Mouse (Mus musculus) heart, adult 2 months (tissue): ENCODE results near the gene Gcg. TPM values are rescaled to one million over a fixed set of nuclear protein-coding genes. Genes with fewer than 3 reads are reported as not detected.

Experiments used
- DNase-seq, 2 experiments: peaks; one replicate each; pipeline ENCODE4 v3.0.0; 2021
- H3K27ac ChIP-seq: fragments of 200-600 bp; 2 replicates; pipeline ENCODE4 v1.8.1; 2022
- H3K27me3 ChIP-seq: fragments of 200-500 bp; 2 replicates; pipeline ENCODE4 v1.6.1; 2012; ENCODE audit warnings: mild to moderate bottlenecking, low read length, inconsistent platforms, mixed read lengths; ENCODE audit not compliant: control insufficient read depth, insufficient read depth
- H3K36me3 ChIP-seq: fragments of 200-500 bp; 2 replicates; pipeline ENCODE4 v1.6.1; 2012; ENCODE audit warnings: low read length, inconsistent platforms; ENCODE audit not compliant: control insufficient read depth, insufficient read depth
- H3K4me1 ChIP-seq: fragments of 200-500 bp; 2 replicates; pipeline ENCODE4 v1.6.1; 2011; ENCODE audit warnings: low read length; ENCODE audit not compliant: control insufficient read depth, insufficient read depth
- H3K4me3 ChIP-seq: fragments of 200-600 bp; 2 replicates; pipeline ENCODE4 v1.8.1; 2022
- H3K79me2 ChIP-seq: fragments of 200-500 bp; replicated peaks from 2 replicates; pipeline ENCODE4 v1.6.1; 2012; ENCODE audit warnings: mild to moderate bottlenecking, inconsistent platforms, low read length, moderate library complexity, mixed read lengths; ENCODE audit not compliant: control insufficient read depth, insufficient read depth
- H3K9ac ChIP-seq: fragments of 200-500 bp; 2 replicates; pipeline ENCODE4 v1.6.1; 2012; ENCODE audit warnings: low read depth, mild to moderate bottlenecking, control low read depth, inconsistent platforms, low read length, mixed read lengths
- CTCF ChIP-seq: fragments of 200-600 bp; IDR thresholded peaks from 2 replicates; pipeline ENCODE4 v1.8.1; 2022; ENCODE audit warnings: antibody characterized with exemption, mild to moderate bottlenecking, moderate library complexity
- EP300 ChIP-seq: fragments of 200-500 bp; IDR thresholded peaks from 2 replicates; pipeline ENCODE4 v1.6.1; 2011; ENCODE audit warnings: low read depth, low read length, control low read depth; ENCODE audit not compliant: insufficient read depth
- POLR2A ChIP-seq: fragments of 200-500 bp; IDR thresholded peaks from 2 replicates; pipeline ENCODE4 v1.6.1; 2011; ENCODE audit warnings: mild to moderate bottlenecking, low read depth, low read length, control low read depth; ENCODE audit not compliant: insufficient read depth
- WGBS: fragments of 180-500 bp; shearing (Covaris S2); methylation state at CpG from one replicate; pipeline ENCODE4 v1.1.7; 2018; 5-methylcytosine and 5-hydroxymethylcytosine counted together
- intact Hi-C: fragments of 180-260 bp; cut with DNase I; formaldehyde crosslinking; loops from one replicate; pipeline ENCODE4 v1.15.1; 2025
- polyA plus RNA-seq: library from polyadenylated mRNA; depleted of rRNA; stranded (reverse); fragments of >200 nt; gene quantifications from 2 replicates; pipeline ENCODE4 v1.2.3, GENCODE M21; 2012
- total RNA-seq, 2 experiments: library from RNA; stranded (reverse); gene quantifications; 2 replicates each; pipeline ENCODE4 v1.2.3; 2021

The Gcg gene
- total and polyA plus RNA-seq, 3 experiments, result not detected

DNA sequence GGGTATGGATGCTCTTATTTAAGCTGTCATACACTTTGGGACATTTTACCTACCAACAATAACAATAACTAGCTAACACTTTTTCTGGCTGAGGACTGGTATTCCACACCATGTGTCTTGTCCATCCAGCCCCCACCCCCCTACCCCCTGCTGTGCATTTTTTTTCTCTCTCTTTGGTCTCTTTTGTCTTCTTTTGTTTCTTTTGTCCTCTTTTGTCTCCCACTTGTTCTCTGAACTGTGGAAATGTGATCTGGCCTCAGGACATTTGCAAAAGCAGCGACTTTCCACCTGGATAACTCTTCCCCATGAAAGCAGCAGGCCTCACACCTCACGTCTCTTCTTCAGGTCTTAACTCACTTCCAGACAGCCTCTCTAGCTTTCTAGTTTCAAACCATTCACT lies 23.0 kb upstream of the Gcg start:
- intact Hi-C loops, result no loop called here
- TF ChIP-seq CTCF (no peak), POLR2A (no peak), EP300 (no peak)
- WGBS, result 75% methylated on average over 2 of the region's 2 CpGs

DNA sequence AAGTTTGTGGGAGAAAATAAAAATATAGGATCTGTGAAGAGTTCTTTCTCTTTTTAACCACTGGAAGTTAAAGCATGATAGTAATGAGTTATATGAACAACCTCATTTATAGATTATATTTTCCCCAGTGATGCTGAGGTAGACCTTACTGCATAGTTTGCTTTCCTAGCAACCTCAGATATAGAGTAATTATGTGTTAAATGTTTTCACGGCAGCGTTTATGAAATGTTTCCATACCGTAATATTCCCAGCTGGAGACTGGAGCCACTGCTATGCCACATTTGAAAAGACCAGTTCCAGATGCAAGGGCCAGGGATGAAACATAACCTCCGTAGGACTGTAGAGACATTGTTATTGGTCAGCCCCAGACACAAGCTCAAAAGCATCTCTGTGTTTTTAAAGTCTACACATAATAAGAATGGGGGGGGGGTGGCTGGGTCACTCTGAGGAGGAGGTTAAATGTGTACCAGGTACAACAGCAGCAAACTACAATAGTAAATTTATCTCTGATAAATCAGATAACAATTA lies 20.9 kb upstream of the Gcg start:
- no peak for TF ChIP-seq EP300
- TF ChIP-seq CTCF, result no peak
- TF ChIP-seq POLR2A, result no peak
- Histone ChIP-seq H3K9ac (no peak overlapping the region), H3K4me3 (no peak overlapping the region), H3K36me3 (no peaks in the 10 kb centered on the region), H3K27me3 (no peaks in the 10 kb centered on the region), H3K27ac (no peak overlapping the region), H3K4me1 (no peaks in the 10 kb centered on the region), H3K79me2 (no peaks in the 10 kb centered on the region)
- 88% methylated on average over 4 of the region's 4 CpGs for WGBS
- intact Hi-C loops, result no loop called here
- DNase-seq, result no peak

More for the DNA sequence above, 23.0 kb upstream of the Gcg start:
- Histone ChIP-seq H3K36me3 (no peaks in the 10 kb centered on the region), H3K9ac (no peak overlapping the region), H3K4me1 (no peaks in the 10 kb centered on the region), H3K4me3 (no peak overlapping the region), H3K79me2 (no peaks in the 10 kb centered on the region), H3K27me3 (no peaks in the 10 kb centered on the region), H3K27ac (no peak overlapping the region)
- DNase-seq, result no peak

DNA sequence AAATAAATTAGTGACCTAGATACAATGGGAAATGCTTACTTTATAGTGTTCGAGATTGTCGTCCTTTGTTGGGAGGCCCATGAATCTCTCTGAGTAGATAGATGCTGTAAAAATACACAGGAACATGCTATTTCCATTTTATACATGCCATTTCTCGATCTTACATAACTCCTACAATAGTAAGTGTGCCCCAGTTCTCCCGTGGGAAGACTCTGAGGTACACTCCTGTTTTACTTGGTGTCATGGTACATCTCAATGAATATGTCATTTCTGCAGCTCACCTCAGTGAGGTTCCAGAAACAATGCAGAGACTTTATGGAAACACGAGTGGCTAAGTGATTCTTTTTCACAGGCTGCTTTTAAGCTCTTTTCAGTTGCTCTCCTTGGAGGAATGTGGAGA lies 19.9 kb upstream of the Gcg start:
- H3K4me3 ChIP-seq, result no peak overlapping the region
- no peaks in the 10 kb centered on the region for H3K79me2 ChIP-seq
- 73% methylated on average over 5 of the region's 5 CpGs for WGBS
- intact Hi-C loops, result no loop called here
- H3K27ac ChIP-seq, result no peak overlapping the region
- H3K4me1 ChIP-seq, result no peaks in the 10 kb centered on the region
- H3K27me3 ChIP-seq, result no peaks in the 10 kb centered on the region
- TF ChIP-seq EP300 (no peak), POLR2A (no peak), CTCF (no peak)
- no peaks in the 10 kb centered on the region for H3K36me3 ChIP-seq
- H3K9ac ChIP-seq, result no peak overlapping the region
- DNase-seq, result no peak

DNA sequence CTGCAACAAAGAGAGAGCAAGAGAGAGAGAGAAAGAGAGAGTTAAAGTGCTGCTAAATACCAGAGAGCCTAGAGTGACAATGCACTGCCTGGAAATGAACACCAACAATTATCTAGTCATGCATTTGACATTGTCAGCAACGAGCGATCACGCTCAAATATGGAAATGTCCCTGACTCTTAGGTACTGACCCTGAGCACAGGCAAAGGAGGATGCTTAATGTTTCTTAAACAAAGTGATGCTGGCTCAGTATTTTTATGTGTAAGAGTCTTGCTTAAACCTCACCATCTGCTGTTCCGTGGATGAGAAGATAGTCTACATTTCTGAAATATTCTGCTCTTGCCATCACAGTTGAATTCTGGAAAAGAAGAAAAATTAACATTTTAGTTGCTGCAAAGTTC lies 19.1 kb upstream of the Gcg start:
- Histone ChIP-seq H3K4me3 (no peak overlapping the region), H3K9ac (no peak overlapping the region), H3K79me2 (no peaks in the 10 kb centered on the region), H3K27me3 (no peaks in the 10 kb centered on the region), H3K36me3 (no peaks in the 10 kb centered on the region), H3K4me1 (no peaks in the 10 kb centered on the region), H3K27ac (no peak overlapping the region)
- TF ChIP-seq EP300 (no peak), POLR2A (no peak), CTCF (no peak)
- WGBS, result 82% methylated on average over 4 of the region's 4 CpGs
- no peak for DNase-seq
- intact Hi-C loops, result no loop called here

GRCm38 (mm10) chr2:62498821-62499220 lies 15.4 kb upstream of the Gcg start:
- intact Hi-C loops, result no loop called here
- H3K79me2 ChIP-seq, result no peaks in the 10 kb centered on the region
- no peak for DNase-seq
- H3K9ac ChIP-seq, result no peak overlapping the region
- 87% methylated on average over 5 of the region's 5 CpGs for WGBS
- TF ChIP-seq POLR2A (no peak), CTCF (no peak), EP300 (no peak)
- H3K27ac ChIP-seq, result no peak overlapping the region
- H3K4me1 ChIP-seq, result no peaks in the 10 kb centered on the region
- H3K27me3 ChIP-seq, result no peaks in the 10 kb centered on the region
- no peaks in the 10 kb centered on the region for H3K36me3 ChIP-seq
- H3K4me3 ChIP-seq, result no peak overlapping the region

- Histone ChIP-seq H3K36me3 (no peaks in the 10 kb centered on the region), H3K4me1 (no peaks in the 10 kb centered on the region), H3K79me2 (no peaks in the 10 kb centered on the region), H3K27ac (no peak overlapping the region), H3K9ac (no peak overlapping the region), H3K27me3 (no peaks in the 10 kb centered on the region), H3K4me3 (no peak overlapping the region)
- no peak for DNase-seq
- intact Hi-C loops, result no loop called here
- TF ChIP-seq CTCF (no peak), EP300 (no peak), POLR2A (no peak)
- WGBS, result 92% methylated on average over 4 of the region's 4 CpGs
Observed at GRCm38 (mm10) chr2:62498086-62498485, 14.6 kb upstream of the Gcg start.
